Mouse (Mus musculus) kidney, adult 2 months (tissue): ENCODE results near the gene Ubqln4. TPM values are rescaled to one million over a fixed set of nuclear protein-coding genes. Genes with fewer than 3 reads are reported as not detected.
"Not testable (repeated sequence)": the region's sequence is repeated elsewhere in the genome, so short reads cannot be mapped to it uniquely, and the experiment has no call there.

Source experiments
- DNase-seq: peaks from one replicate; pipeline ENCODE4 v3.0.0; 2021
- H3K27ac ChIP-seq: fragments of 200-500 bp; 2 replicates; pipeline ENCODE4 v1.5.1; 2012; ENCODE audit warnings: low read depth, low read length, control low read depth, inconsistent platforms; ENCODE audit not compliant: insufficient read depth
- H3K27me3 ChIP-seq: fragments of 200-500 bp; replicated peaks from 2 replicates; pipeline ENCODE4 v1.6.1; 2012; ENCODE audit warnings: mild to moderate bottlenecking, moderate library complexity, low read length, inconsistent platforms; ENCODE audit not compliant: control insufficient read depth, insufficient read depth
- H3K36me3 ChIP-seq: fragments of 200-500 bp; 2 replicates; pipeline ENCODE4 v1.6.1; 2012; ENCODE audit warnings: mild to moderate bottlenecking, moderate library complexity, low read length, inconsistent platforms; ENCODE audit not compliant: control insufficient read depth, insufficient read depth
- H3K4me1 ChIP-seq: fragments of 200-500 bp; 2 replicates; pipeline ENCODE4 v1.6.1; 2011; ENCODE audit warnings: low read length; ENCODE audit not compliant: control insufficient read depth, insufficient read depth
- H3K4me3 ChIP-seq: fragments of 200-500 bp; 2 replicates; pipeline ENCODE4 v1.5.1; 2011; ENCODE audit warnings: mild to moderate bottlenecking, low read depth, low read length, control low read depth; ENCODE audit not compliant: insufficient read depth
- CTCF ChIP-seq: fragments of 200-500 bp; conservative IDR thresholded peaks from 2 replicates; pipeline ENCODE4 v1.5.1; 2011; ENCODE audit warnings: low read depth, mild to moderate bottlenecking, control low read depth, low read length, moderate library complexity, mixed read lengths; ENCODE audit not compliant: insufficient read depth, insufficient read length
- POLR2A ChIP-seq: fragments of 200-500 bp; IDR thresholded peaks from one replicate; pipeline ENCODE4 v1.6.1; 2011; ENCODE audit warnings: low read depth, low read length, control low read depth
- WGBS: fragments of 180-500 bp; shearing (Covaris S2); methylation state at CpG from one replicate; pipeline ENCODE4 v1.1.7; 2018; 5-methylcytosine and 5-hydroxymethylcytosine counted together
- polyA plus RNA-seq: library from polyadenylated mRNA; depleted of rRNA; stranded (reverse); fragments of >200 nt; gene quantifications from 2 replicates; pipeline ENCODE4 v1.2.3, GENCODE M21; 2012

The Ubqln4 gene
- polyA plus RNA-seq, 1 experiment = 59.9 TPM

- 95% methylated on average over 2 of the region's 2 CpGs for WGBS
- Histone ChIP-seq H3K27me3 (no peaks in the 10 kb centered on the region), H3K27ac (no peak overlapping the region), H3K36me3 (no peaks in the 10 kb centered on the region), H3K4me3 (no peak overlapping the region), H3K4me1 (no peaks in the 10 kb centered on the region; the same call in 1 of the 2 replicates)
- TF ChIP-seq CTCF (no peak), POLR2A (no peak)
- DNase-seq = no peak
Observed at GRCm38 (mm10) chr3:88573810-88574209, 20.3 kb downstream of the Ubqln4 start.

GRCm38 (mm10) chr3:88575540-88575939 lies 22.0 kb downstream of the Ubqln4 start, which contains the start of gene Ssr2:
Gene Ssr2 (plus strand): TSS chr3:88575876.
- Histone ChIP-seq H3K4me1 (peaks cover 6% of the 10 kb centered on the region; the same call in 1 of the 2 replicates), H3K27me3 (no peaks in the 10 kb centered on the region), H3K27ac (no peak within 1 kb of the TSS), H3K4me3 (no peak within 1 kb of the TSS), H3K36me3 (no peaks in the 10 kb centered on the region)
- no peak for DNase-seq
- WGBS = 82% methylated on average over 3 of the region's 3 CpGs
- TF ChIP-seq POLR2A (no peak), CTCF (no peak)

GRCm38 (mm10) chr3:88577846-88578245 lies 24.3 kb downstream of the Ubqln4 start:
- H3K27ac ChIP-seq, H3K4me1 ChIP-seq, H3K4me3 ChIP-seq, DNase-seq, H3K36me3 ChIP-seq, H3K27me3 ChIP-seq: not testable (repeated sequence)
- 90% methylated on average over 5 of the region's 5 CpGs for WGBS

GRCm38 (mm10) chr3:88578498-88579424 lies 25.2 kb downstream of the Ubqln4 start:
- 47% methylated on average over 8 of the region's 8 CpGs for WGBS
- DNase-seq = no peak
- Histone ChIP-seq H3K36me3 (no peaks in the 10 kb centered on the region), H3K4me1 (peaks cover 6% of the 10 kb centered on the region; the same call in 1 of the 2 replicates), H3K4me3 (no peak overlapping the region; the same call in 1 of the 2 replicates), H3K27ac (no peak overlapping the region), H3K27me3 (no peaks in the 10 kb centered on the region)
- TF ChIP-seq POLR2A (no peak), CTCF (no peak)

- DNase-seq = peak; percentile 91
- no peaks in the 10 kb centered on the region for H3K36me3 ChIP-seq
- WGBS = under 1% methylated on average over 34 of the region's 34 CpGs
- H3K4me3 ChIP-seq = peak overlapping the region; percentile 67
- TF ChIP-seq POLR2A (no peak), CTCF (no peak)
- peaks cover 6% of the 10 kb centered on the region; the same call in 1 of the 2 replicates for H3K4me1 ChIP-seq
- no peaks in the 10 kb centered on the region for H3K27me3 ChIP-seq
- H3K27ac ChIP-seq = peak overlapping the region; percentile 25
Observed at GRCm38 (mm10) chr3:88579454-88580117, 26.0 kb downstream of the Ubqln4 start.

- TF ChIP-seq POLR2A (no peak), CTCF (no peak)
- no peak for DNase-seq
- Histone ChIP-seq H3K4me1 (no peaks in the 10 kb centered on the region), H3K4me3 (no peak overlapping the region), H3K36me3 (peaks cover 5% of the 10 kb centered on the region), H3K27me3 (no peaks in the 10 kb centered on the region), H3K27ac (no peak overlapping the region)
- WGBS = 94% methylated on average over 6 of the region's 6 CpGs
Observed at GRCm38 (mm10) chr3:88585769-88586168, 32.2 kb downstream of the Ubqln4 start.

GRCm38 (mm10) chr3:88586640-88587039 lies 33.1 kb downstream of the Ubqln4 start:
- H3K4me1 ChIP-seq = peaks cover 1% of the 10 kb centered on the region; the same call in 1 of the 2 replicates
- H3K4me3 ChIP-seq = no peak overlapping the region
- TF ChIP-seq POLR2A = no peak
- TF ChIP-seq CTCF = no peak
- DNase-seq = no peak
- no peak overlapping the region for H3K27ac ChIP-seq
- no peaks in the 10 kb centered on the region for H3K27me3 ChIP-seq
- peaks cover 5% of the 10 kb centered on the region for H3K36me3 ChIP-seq
- WGBS = 92% methylated on average over 5 of the region's 5 CpGs
